Comparison of ENCODE assay signal across 9 mouse cellular contexts in genomic region chr17:3349939-3350338, GRCm38 (mm10). TPM values are rescaled to one million over a fixed set of nuclear protein-coding genes. Genes with fewer than 3 reads are reported as not detected.
A peak's percentile ranks its signal among the peaks of the same experiment; 100 is the strongest.
DNase-seq lines count a peak whose midpoint lies in the region; ATAC-seq lines count a peak whose summit lies in the region.
"Had no signal": no experiment of that assay in that cellular context is flagged by ENCODE, and none has a peak within 500 bp of the region (broad histone marks: within the 10 kb centered on the region; RNA-seq: fewer than 3 reads in every experiment).

No protein-coding gene starts in this region.

- peak; percentile 56 for DNase-seq in midbrain, embryonic 11.5 days (ENCODE audit: low spot score, missing footprints)
- DNase-seq in midbrain, embryonic 10.5 days (ENCODE audit: low spot score) = no peak
- DNase-seq in adrenal gland, adult (ENCODE audit: inconsistent age in 2 of 2, low spot score in 1 of 2) = peak; percentile 86 to 90
- DNase-seq in heart, adult 9 months (ENCODE audit: low spot score in 2 of 2) = peak; percentile 9 to 16
- DNase-seq in urinary bladder, postnatal 14 days (ENCODE audit: low spot score) = peak; percentile 76
- no peak for DNase-seq in kidney, postnatal 14 days
- DNase-seq in midbrain, embryonic 14.5 days = no peak
- DNase-seq: liver, embryonic 13.5 days had no signal

- no peaks in the 10 kb centered on the region for H3K9me3 ChIP-seq in midbrain, embryonic 11.5 days (ENCODE audit: control insufficient read depth, low read length)
- no peaks in the 10 kb centered on the region for H3K9me3 ChIP-seq in midbrain, embryonic 10.5 days (replicated peaks)
- H3K9me3 ChIP-seq in midbrain, embryonic 14.5 days (ENCODE audit: control insufficient read depth, low read length) = no peaks in the 10 kb centered on the region
- H3K9me3 ChIP-seq: liver, embryonic 13.5 days had no signal

- no peak overlapping the region for H3K9ac ChIP-seq in midbrain, embryonic 11.5 days (ENCODE audit: low read length)
- no peak overlapping the region for H3K9ac ChIP-seq in midbrain, embryonic 14.5 days (replicated peaks; ENCODE audit: low read length)
- H3K9ac ChIP-seq: liver, embryonic 13.5 days had no signal

- no peak overlapping the region for H3K27ac ChIP-seq in midbrain, embryonic 11.5 days (ENCODE audit: low read depth, low read length)
- no peak overlapping the region for H3K27ac ChIP-seq in midbrain, embryonic 10.5 days (replicated peaks)
- H3K27ac ChIP-seq in midbrain, embryonic 14.5 days (replicated peaks; ENCODE audit: low read depth, low read length) = no peak overlapping the region
- H3K27ac ChIP-seq: liver, embryonic 13.5 days had no signal

- no peaks in the 10 kb centered on the region for H3K4me1 ChIP-seq in midbrain, embryonic 11.5 days (ENCODE audit: control insufficient read depth, insufficient read depth, low read length)
- H3K4me1 ChIP-seq in midbrain, embryonic 10.5 days = peaks cover 8% of the 10 kb centered on the region
- H3K4me1 ChIP-seq in midbrain, embryonic 14.5 days (ENCODE audit: control insufficient read depth, insufficient read depth, low read length) = no peaks in the 10 kb centered on the region
- H3K4me1 ChIP-seq: liver, embryonic 13.5 days had no signal

- no peaks in the 10 kb centered on the region for H3K36me3 ChIP-seq in midbrain, embryonic 11.5 days (ENCODE audit: control insufficient read depth, insufficient read depth, low read length)
- no peaks in the 10 kb centered on the region for H3K36me3 ChIP-seq in midbrain, embryonic 10.5 days
- no peaks in the 10 kb centered on the region for H3K36me3 ChIP-seq in midbrain, embryonic 14.5 days (ENCODE audit: control insufficient read depth, insufficient read depth, low read length)
- H3K36me3 ChIP-seq: liver, embryonic 13.5 days had no signal

- no peaks in the 10 kb centered on the region for H3K27me3 ChIP-seq in midbrain, embryonic 11.5 days (ENCODE audit: control insufficient read depth, insufficient read depth, low read length)
- H3K27me3 ChIP-seq in midbrain, embryonic 10.5 days (ENCODE audit: low read depth, poor library complexity, severe bottlenecking) = no peaks in the 10 kb centered on the region
- H3K27me3 ChIP-seq in midbrain, embryonic 14.5 days (ENCODE audit: control insufficient read depth, insufficient read depth, low read length) = no peaks in the 10 kb centered on the region
- H3K27me3 ChIP-seq: liver, embryonic 13.5 days had no signal

- 83% methylated on average over 12 of the region's 12 CpGs for WGBS in midbrain, embryonic 11.5 days
- 78% methylated on average over 12 of the region's 12 CpGs for WGBS in midbrain, embryonic 10.5 days
- WGBS in midbrain, embryonic 14.5 days = 78% methylated on average over 12 of the region's 12 CpGs

- H3K4me2 ChIP-seq in midbrain, embryonic 11.5 days = no peak overlapping the region
- H3K4me2 ChIP-seq in midbrain, embryonic 14.5 days (ENCODE audit: low read length) = no peak overlapping the region
- H3K4me2 ChIP-seq: liver, embryonic 13.5 days had no signal

- no peak for ATAC-seq in midbrain, embryonic 11.5 days (ENCODE audit: low FRiP score)
- ATAC-seq in erythroblast, adult 5-6 weeks (replicated peaks; ENCODE audit: low FRiP score, poor library complexity, severe bottlenecking) = no peak
- no peak for ATAC-seq in midbrain, embryonic 14.5 days (ENCODE audit: low FRiP score, low TSS enrichment)

- no peak overlapping the region for H3K4me3 ChIP-seq in midbrain, embryonic 11.5 days (ENCODE audit: low read depth, low read length)
- no peak overlapping the region for H3K4me3 ChIP-seq in midbrain, embryonic 10.5 days
- H3K4me3 ChIP-seq in midbrain, embryonic 14.5 days (replicated peaks; ENCODE audit: low read depth, low read length) = no peak overlapping the region
- H3K4me3 ChIP-seq: liver, embryonic 13.5 days had no signal

RNA-seq across cellular contexts. Expression of gene Tiam2, which starts 23.6 kb away (rescaled TPM):
- polyA plus RNA-seq in midbrain, embryonic 11.5 days (2014; fragmentation: Nextera tagmentation; extraction: Ambion mirVana) = 2.5 and 3.0 TPM in 2 replicates
- polyA plus RNA-seq in midbrain, embryonic 10.5 days (2016; fragmentation: Nextera tagmentation; extraction: Ambion mirVana) = 2.9 and 3.0 TPM in 2 replicates
- total RNA-seq in erythroblast, adult 5-6 weeks (2015; ENCODE audit: low replicate concordance) = 2.9 and 3.5 TPM in 2 replicates
- total RNA-seq in erythroblast, adult 5-6 weeks (2017; ENCODE audit: low replicate concordance) = 1.1 and 4.4 TPM in 2 replicates
- polyA plus RNA-seq in midbrain, embryonic 14.5 days (2014; fragmentation: Nextera tagmentation; extraction: Ambion mirVana) = 2.1 and 3.1 TPM in 2 replicates

Comparison
In these comparisons a context has a peak if more than half of its experiments do, and no peak if none do; other contexts are left out.
1. DNase-seq: peak in midbrain, embryonic 11.5 days (single experiment), adrenal gland, adult (2 of 2), heart, adult 9 months (2 of 2) and urinary bladder, postnatal 14 days (single experiment); none in midbrain, embryonic 10.5 days (single experiment), kidney, postnatal 14 days (single experiment) and midbrain, embryonic 14.5 days (single experiment).